Mouse (Mus musculus) central nervous system, embryonic 11.5 days (tissue): ENCODE measurements around the gene Olfr372. TPM values are rescaled to one million over a fixed set of nuclear protein-coding genes. Genes with fewer than 3 reads are reported as not detected.

Experiments
- polyA plus RNA-seq: library from polyadenylated mRNA; depleted of rRNA; stranded (reverse); fragments of >200 nt; gene quantifications from 2 replicates; pipeline ENCODE4 v1.2.3, GENCODE M21; 2012; rRNA removed

Gene Olfr372
- not detected in 2 replicates for polyA plus RNA-seq

GRCm38 (mm10) chr8:72040918-72041317 lies at the start of gene Olfr372:
TSS of gene Olfr372 (plus strand) at chr8:72041218.

GRCm38 (mm10) chr8:72009473-72009872 lies 31.5 kb upstream of the Olfr372 start, which contains the start of gene Cyp4f18:
TSS of gene Cyp4f18 (minus strand) at chr8:72009626.

GRCm38 (mm10) chr8:72082877-72083276 lies 41.9 kb downstream of the Olfr372 start, which contains the start of gene Olfr373:
TSS of gene Olfr373 (plus strand) at chr8:72083177.

GRCm38 (mm10) chr8:72106740-72107139 lies 65.7 kb downstream of the Olfr372 start, which contains the start of gene Olfr374:
TSS of gene Olfr374 (plus strand) at chr8:72107040.

Other genes starting within 250 kb of the Olfr372 start
- 1.8 and 3.1 TPM in 2 replicates for gene Zfp709, start 159.2 kb upstream of the Olfr372 start, polyA plus RNA-seq
- 9.3 and 10.3 TPM in 2 replicates for gene Zfp882, start 132.6 kb upstream of the Olfr372 start, polyA plus RNA-seq
- 21.6 and 25.9 TPM in 2 replicates for gene Zfp617, start 132.6 kb upstream of the Olfr372 start, polyA plus RNA-seq
- 20.2 and 30.8 TPM in 2 replicates for gene Zfp961, start 90.2 kb upstream of the Olfr372 start, polyA plus RNA-seq
- 0.24 and 0.27 TPM in 2 replicates for gene Cyp4f18, start 31.6 kb upstream of the Olfr372 start, polyA plus RNA-seq
- gene Olfr373, start 42.0 kb downstream of the Olfr372 start, polyA plus RNA-seq = not detected in 2 replicates
- not detected in 2 replicates for gene Olfr374, start 65.8 kb downstream of the Olfr372 start, polyA plus RNA-seq
- gene Tpm4, start 93.8 kb downstream of the Olfr372 start, polyA plus RNA-seq = 409 and 947 TPM in 2 replicates
- gene Rab8a, start 120.0 kb downstream of the Olfr372 start, polyA plus RNA-seq = 104 and 139 TPM in 2 replicates
- 0.05 and 0.07 TPM in 2 replicates for gene Hsh2d, start 148.4 kb downstream of the Olfr372 start, polyA plus RNA-seq
- 0.02 TPM in 1 of 2 replicates, not detected in the other for gene Cib3, start 171.6 kb downstream of the Olfr372 start, polyA plus RNA-seq
- not detected in 2 replicates for gene Gm11034, start 172.4 kb downstream of the Olfr372 start, polyA plus RNA-seq
- 81.2 and 93.7 TPM in 2 replicates for gene Fam32a, start 178.5 kb downstream of the Olfr372 start, polyA plus RNA-seq
- gene Ap1m1, start 198.8 kb downstream of the Olfr372 start, polyA plus RNA-seq = 128 and 134 TPM in 2 replicates